Mouse (Mus musculus) ovary, postnatal 10 days (tissue): ENCODE results near the gene Plin1.
A peak's percentile ranks its signal among the peaks of the same experiment; 100 is the strongest.

Experiments used
- DNase-seq: peaks from one replicate; pipeline ENCODE4 v3.0.0; 2022; ENCODE audit warnings: low spot score

The Plin1 gene

GRCm38 (mm10) chr7:79732622-79733021, at the start of gene Plin1:
TSS of gene Plin1 (minus strand) at chr7:79732903.
- DNase-seq, result no peak

GRCm38 (mm10) chr7:79782516-79782855, 49.8 kb upstream of the Plin1 start:
- DNase-seq, result no peak

- DNase-seq, result no peak
Observed at GRCm38 (mm10) chr7:79781826-79782515, 49.3 kb upstream of the Plin1 start.

GRCm38 (mm10) chr7:79780647-79781626, 48.2 kb upstream of the Plin1 start:
- peak; percentile 59 for DNase-seq

GRCm38 (mm10) chr7:79771561-79772512, 39.1 kb upstream of the Plin1 start:
- DNase-seq, result no peak

- no peak for DNase-seq
Observed at GRCm38 (mm10) chr7:79769664-79770063, 37.0 kb upstream of the Plin1 start.

- DNase-seq, result no peak
Observed at GRCm38 (mm10) chr7:79765991-79766390, 33.3 kb upstream of the Plin1 start.

- DNase-seq, result no peak
Observed at GRCm38 (mm10) chr7:79762106-79762505, 29.4 kb upstream of the Plin1 start.

GRCm38 (mm10) chr7:79761124-79761876, 28.6 kb upstream of the Plin1 start:
- DNase-seq, result no peak

GRCm38 (mm10) chr7:79759766-79760165, 27.1 kb upstream of the Plin1 start:
- no peak for DNase-seq

GRCm38 (mm10) chr7:79758176-79758575, 25.5 kb upstream of the Plin1 start:
- DNase-seq, result no peak

- no peak for DNase-seq
Observed at GRCm38 (mm10) chr7:79756334-79756733, 23.6 kb upstream of the Plin1 start.

GRCm38 (mm10) chr7:79749511-79749910, 16.8 kb upstream of the Plin1 start:
- DNase-seq, result no peak

GRCm38 (mm10) chr7:79747659-79748058, 15.0 kb upstream of the Plin1 start:
- no peak for DNase-seq

GRCm38 (mm10) chr7:79744585-79744984, 11.9 kb upstream of the Plin1 start:
- no peak for DNase-seq

- no peak for DNase-seq
Observed at GRCm38 (mm10) chr7:79744051-79744450, 11.3 kb upstream of the Plin1 start.

- DNase-seq, result peak; percentile 41
Observed at GRCm38 (mm10) chr7:79742659-79743536, 10.2 kb upstream of the Plin1 start, which contains the start of the genes Pex11a and Wdr93. TSS of gene Pex11a (minus strand) at chr7:79743131. TSS of gene Wdr93 (plus strand) at chr7:79743163.

- no peak for DNase-seq
Observed at GRCm38 (mm10) chr7:79742277-79742658, 9.6 kb upstream of the Plin1 start.

GRCm38 (mm10) chr7:79740279-79740678, 7.6 kb upstream of the Plin1 start:
- no peak for DNase-seq

GRCm38 (mm10) chr7:79738913-79739312, 6.2 kb upstream of the Plin1 start:
- DNase-seq, result no peak
